Mouse (Mus musculus): ENCODE results near the gene Nenf. TPM values are rescaled to one million over a fixed set of nuclear protein-coding genes. Genes with fewer than 3 reads are reported as not detected.

Gene Nenf
- polyA plus RNA-seq, 1 experiment from 2014 or later, result 61.3 TPM

DNA sequence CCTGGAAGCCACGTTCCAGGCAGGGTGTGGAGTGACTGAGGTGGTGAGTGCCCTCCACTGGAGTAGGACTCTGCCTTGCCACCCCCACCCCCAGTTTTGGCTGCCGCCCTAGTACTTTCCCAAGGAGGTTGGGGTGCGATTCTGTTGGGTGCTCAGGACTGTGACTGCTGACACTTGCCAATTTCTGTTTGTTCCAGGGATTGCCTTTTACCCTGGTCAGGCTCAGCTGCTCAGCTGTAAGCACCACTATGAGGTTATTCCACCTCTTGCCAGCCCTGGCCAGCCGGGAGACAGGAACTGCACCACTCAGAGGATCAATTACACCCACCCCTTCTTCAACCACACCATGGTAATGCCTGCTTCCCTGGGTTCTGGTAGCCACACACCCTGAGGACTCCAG is 22.5 kb upstream of the Nenf start:
- 89% methylated on average over 4 of the region's 4 CpGs for WGBS
- peaks cover 3% of the 10 kb centered on the region; the same call in 1 of the 2 replicates for H3K9me3 ChIP-seq
- no peaks in the 10 kb centered on the region for H3K27me3 ChIP-seq
- H3K4me3 ChIP-seq (replicated peaks), result no peak overlapping the region
- ATAC-seq (ENCODE audit: low FRiP score), result no peak
- no peak overlapping the region for H3K27ac ChIP-seq
- H3K4me1 ChIP-seq, result no peaks in the 10 kb centered on the region
- H3K36me3 ChIP-seq (replicated peaks), result peaks cover 90% of the 10 kb centered on the region
- no peak overlapping the region for H3K9ac ChIP-seq
- H3K4me2 ChIP-seq, result no peak overlapping the region

- no peak overlapping the region for H3K9ac ChIP-seq
- WGBS, result 92% methylated on average over 2 of the region's 2 CpGs
- no peak overlapping the region for H3K4me3 ChIP-seq (replicated peaks)
- no peak overlapping the region for H3K27ac ChIP-seq
- peaks cover 3% of the 10 kb centered on the region; the same call in 1 of the 2 replicates for H3K9me3 ChIP-seq
- no peaks in the 10 kb centered on the region for H3K4me1 ChIP-seq
- H3K27me3 ChIP-seq, result no peaks in the 10 kb centered on the region
- no peak overlapping the region for H3K4me2 ChIP-seq
- ATAC-seq (ENCODE audit: low FRiP score), result no peak
- H3K36me3 ChIP-seq (replicated peaks), result peaks cover 84% of the 10 kb centered on the region
Measured at GRCm38 (mm10) chr1:191339876-191340275, 21.9 kb upstream of the Nenf start.

DNA sequence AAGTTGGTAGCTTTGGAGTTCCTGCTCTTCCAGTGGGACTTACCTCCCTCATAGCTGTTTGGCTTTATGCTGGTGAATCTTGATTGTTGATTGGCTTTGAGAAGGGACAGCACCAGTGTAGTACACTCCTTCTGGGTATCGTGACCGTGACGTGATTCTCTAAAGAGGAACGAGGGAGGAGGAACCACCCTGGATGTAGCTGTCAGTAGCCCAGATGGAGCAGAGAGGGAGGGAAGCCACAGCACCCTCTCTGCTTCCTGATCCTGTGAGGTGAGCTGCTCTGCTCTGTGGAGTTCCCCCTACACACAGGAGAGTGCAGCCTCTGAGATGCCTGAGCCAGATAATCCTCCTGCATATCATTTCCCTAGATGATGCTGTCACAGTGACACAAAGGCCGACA is 16.5 kb upstream of the Nenf start:
- H3K27me3 ChIP-seq, result no peaks in the 10 kb centered on the region
- no peaks in the 10 kb centered on the region for H3K4me1 ChIP-seq
- H3K4me3 ChIP-seq (replicated peaks), result no peak overlapping the region
- WGBS, result 84% methylated on average over 5 of the region's 5 CpGs
- H3K4me2 ChIP-seq, result no peak overlapping the region
- no peak overlapping the region for H3K9ac ChIP-seq
- ATAC-seq (ENCODE audit: low FRiP score), result no peak
- H3K27ac ChIP-seq, result no peak overlapping the region
- H3K9me3 ChIP-seq, result peaks cover 1% of the 10 kb centered on the region; the same call in 1 of the 2 replicates
- peaks cover 60% of the 10 kb centered on the region for H3K36me3 ChIP-seq (replicated peaks)

- peaks cover 27% of the 10 kb centered on the region for H3K4me1 ChIP-seq
- no peaks in the 10 kb centered on the region for H3K9me3 ChIP-seq
- no peak overlapping the region for H3K4me2 ChIP-seq
- no peaks in the 10 kb centered on the region for H3K27me3 ChIP-seq
- no peak for ATAC-seq (ENCODE audit: low FRiP score)
- WGBS, result 91% methylated on average over 4 of the region's 4 CpGs
- no peak overlapping the region for H3K27ac ChIP-seq
- no peak overlapping the region for H3K4me3 ChIP-seq (replicated peaks)
- H3K36me3 ChIP-seq (replicated peaks), result peaks cover 34% of the 10 kb centered on the region
- H3K9ac ChIP-seq, result no peak overlapping the region
Measured at GRCm38 (mm10) chr1:191330356-191330755, 12.4 kb upstream of the Nenf start.

GRCm38 (mm10) chr1:191328019-191328441 is 10.0 kb upstream of the Nenf start:
- no peak for ATAC-seq (ENCODE audit: low FRiP score)

GRCm38 (mm10) chr1:191327258-191327657 is 9.3 kb upstream of the Nenf start:
- Histone ChIP-seq H3K9me3 (no peaks in the 10 kb centered on the region), H3K4me2 (peak overlapping the region; percentile 91), H3K9ac (peak overlapping the region; percentile 82; the same call in 1 of the 2 replicates), H3K27me3 (no peaks in the 10 kb centered on the region), H3K27ac (no peak overlapping the region), H3K4me3 (replicated peaks) (peak overlapping the region; percentile 67; the same call in 1 of the 2 replicates), H3K36me3 (replicated peaks) (peaks cover 19% of the 10 kb centered on the region), H3K4me1 (peaks cover 29% of the 10 kb centered on the region)
- WGBS, result 85% methylated on average over 8 of the region's 8 CpGs
- no peak for ATAC-seq (ENCODE audit: low FRiP score)

More at GRCm38 (mm10) chr1:191328019-191328441, 10.0 kb upstream of the Nenf start:
- Histone ChIP-seq H3K9me3 (no peaks in the 10 kb centered on the region), H3K4me3 (replicated peaks) (no peak overlapping the region), H3K36me3 (replicated peaks) (peaks cover 20% of the 10 kb centered on the region), H3K9ac (no peak overlapping the region), H3K4me1 (peaks cover 29% of the 10 kb centered on the region), H3K27ac (no peak overlapping the region), H3K27me3 (no peaks in the 10 kb centered on the region), H3K4me2 (no peak overlapping the region)
- 84% methylated on average over 8 of the region's 8 CpGs for WGBS

DNA sequence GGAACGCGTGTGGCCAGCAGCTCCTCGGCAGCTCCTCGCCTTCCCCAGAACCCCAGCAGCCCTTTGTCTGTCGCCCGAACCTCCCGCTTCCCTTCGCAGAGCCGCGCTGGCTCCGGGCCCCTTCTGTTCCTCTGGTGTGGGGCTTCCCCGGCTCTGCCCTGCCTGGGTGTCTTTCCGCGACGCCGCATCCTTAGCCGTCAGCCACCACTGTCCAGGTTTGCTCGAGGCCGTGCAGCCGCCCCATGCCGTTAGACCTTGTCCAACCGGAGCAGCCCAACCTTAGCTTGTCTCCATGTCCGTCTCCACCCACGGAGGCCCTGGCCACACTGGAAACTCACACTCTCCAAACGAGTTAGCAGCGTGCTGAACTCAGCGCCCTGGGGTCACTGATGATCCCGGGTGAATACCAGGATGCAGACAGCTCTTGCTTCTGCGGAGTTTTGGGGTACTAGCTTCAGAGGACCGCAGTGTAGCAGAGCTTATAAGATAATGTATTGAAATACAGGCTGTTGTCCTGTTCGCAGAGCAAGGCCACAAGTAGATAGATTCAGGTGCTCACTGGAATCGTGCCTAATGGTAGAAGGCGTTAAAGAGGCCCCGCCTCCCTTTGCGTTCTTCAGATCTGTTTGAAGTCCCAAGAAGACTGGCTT is 8.4 kb upstream of the Nenf start:
- Histone ChIP-seq H3K36me3 (replicated peaks) (peaks cover 10% of the 10 kb centered on the region; the same call in 1 of the 2 replicates), H3K4me3 (replicated peaks) (peak overlapping the region; percentile 67), H3K4me1 (peaks cover 29% of the 10 kb centered on the region), H3K4me2 (peak overlapping the region; percentile 91), H3K27me3 (no peaks in the 10 kb centered on the region), H3K9ac (peak overlapping the region; percentile 82), H3K9me3 (no peaks in the 10 kb centered on the region), H3K27ac (peak overlapping the region; percentile 73)
- WGBS, result 2% methylated on average over 31 of the region's 35 CpGs
- ATAC-seq (ENCODE audit: low FRiP score), result peak; percentile 76

GRCm38 (mm10) chr1:191325726-191326232 is 7.8 kb upstream of the Nenf start, which contains the start of gene Tmem206:
Gene Tmem206, plus strand, starts transcription at chr1:191325912.
- H3K4me1 ChIP-seq, result peaks cover 29% of the 10 kb centered on the region
- peaks cover 6% of the 10 kb centered on the region; the same call in 1 of the 2 replicates for H3K36me3 ChIP-seq (replicated peaks)
- H3K4me2 ChIP-seq, result peak within 1 kb of the TSS; percentile 91
- WGBS, result 0% methylated on average over 31 of the region's 42 CpGs
- ATAC-seq (ENCODE audit: low FRiP score), result peak; percentile 96
- H3K9me3 ChIP-seq, result no peaks in the 10 kb centered on the region
- peak within 1 kb of the TSS; percentile 82 for H3K9ac ChIP-seq
- peak within 1 kb of the TSS; percentile 67 for H3K4me3 ChIP-seq (replicated peaks)
- H3K27ac ChIP-seq, result peak within 1 kb of the TSS; percentile 73
- H3K27me3 ChIP-seq, result no peaks in the 10 kb centered on the region

DNA sequence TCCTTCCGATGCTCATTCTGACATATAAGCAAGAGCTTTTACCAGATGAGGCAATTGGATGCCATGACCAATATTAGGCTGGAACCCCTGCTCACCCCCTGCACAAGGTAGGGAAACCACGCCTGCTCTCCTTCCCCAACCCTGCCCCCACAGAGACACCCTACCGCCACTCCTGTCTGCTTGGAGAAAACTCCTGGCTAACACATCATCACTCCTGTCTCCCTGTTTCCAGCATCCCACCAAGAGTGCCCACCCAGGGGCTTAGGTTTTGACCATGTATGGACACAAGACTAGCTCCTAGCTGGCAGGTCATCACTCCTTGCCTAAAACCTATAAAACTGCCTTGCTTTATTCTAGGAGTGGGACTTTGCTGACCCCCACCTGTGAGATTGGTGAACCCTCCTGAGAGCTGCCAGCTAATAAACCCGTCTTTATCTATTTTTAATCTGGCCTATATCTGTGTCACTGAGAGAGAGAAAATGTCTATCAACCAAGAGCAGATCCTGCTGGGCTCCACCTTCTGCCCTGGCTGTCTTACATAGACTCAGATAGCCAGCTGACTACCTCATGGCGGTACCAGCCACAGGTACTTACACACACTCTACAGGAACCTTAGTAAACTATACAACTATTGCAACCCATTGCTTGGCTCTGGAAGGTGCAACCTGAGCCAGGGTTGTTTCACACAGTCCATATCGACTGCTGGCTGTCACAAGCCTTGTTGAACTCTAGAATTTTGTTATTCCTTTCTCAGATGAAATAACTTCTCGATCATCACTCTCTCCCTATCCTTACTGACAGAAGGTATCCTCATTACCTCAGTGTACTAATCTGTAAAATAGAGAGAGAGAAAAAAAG is 7.0 kb upstream of the Nenf start:
- Histone ChIP-seq H3K4me3 (replicated peaks) (no peak overlapping the region), H3K4me1 (peaks cover 29% of the 10 kb centered on the region), H3K9ac (peak overlapping the region; percentile 33; the same call in 1 of the 2 replicates), H3K27me3 (no peaks in the 10 kb centered on the region), H3K9me3 (no peaks in the 10 kb centered on the region), H3K27ac (peak overlapping the region; percentile 67; the same call in 1 of the 2 replicates), H3K4me2 (peak overlapping the region; percentile 91), H3K36me3 (replicated peaks) (0 out of 2 replicates have a peak, but pooled peaks cover 6% of the 10 kb centered on the region)
- 86% methylated on average over 7 of the region's 7 CpGs for WGBS
- peak; percentile 8; the same call in 1 of the 2 replicates for ATAC-seq (ENCODE audit: low FRiP score)

GRCm38 (mm10) chr1:191323381-191323780 is 5.4 kb upstream of the Nenf start:
- WGBS, result 89% methylated on average over 3 of the region's 3 CpGs
- no peak for ATAC-seq (ENCODE audit: low FRiP score)
- peaks cover 5% of the 10 kb centered on the region; the same call in 1 of the 2 replicates for H3K27me3 ChIP-seq
- H3K9ac ChIP-seq, result no peak overlapping the region
- no peak overlapping the region for H3K4me3 ChIP-seq (replicated peaks)
- no peak overlapping the region for H3K27ac ChIP-seq
- H3K36me3 ChIP-seq (replicated peaks), result no peaks in the 10 kb centered on the region
- no peak overlapping the region for H3K4me2 ChIP-seq
- no peaks in the 10 kb centered on the region for H3K9me3 ChIP-seq
- peaks cover 23% of the 10 kb centered on the region for H3K4me1 ChIP-seq

- ATAC-seq (ENCODE audit: low FRiP score), result no peak
- no peak overlapping the region for H3K27ac ChIP-seq
- peaks cover 9% of the 10 kb centered on the region for H3K4me1 ChIP-seq
- no peak overlapping the region for H3K4me2 ChIP-seq
- no peak overlapping the region for H3K4me3 ChIP-seq (replicated peaks)
- H3K9me3 ChIP-seq, result no peaks in the 10 kb centered on the region
- H3K9ac ChIP-seq, result no peak overlapping the region
- H3K27me3 ChIP-seq, result peaks cover 5% of the 10 kb centered on the region; the same call in 1 of the 2 replicates
- no peaks in the 10 kb centered on the region for H3K36me3 ChIP-seq (replicated peaks)
- 86% methylated on average over 5 of the region's 5 CpGs for WGBS
Measured at GRCm38 (mm10) chr1:191318686-191319085, 692 bp upstream of the Nenf start.

- ATAC-seq (ENCODE audit: low FRiP score), result no peak
- peak overlapping the region; percentile 84 for H3K4me2 ChIP-seq
- no peak overlapping the region for H3K27ac ChIP-seq
- peaks cover 12% of the 10 kb centered on the region for H3K4me1 ChIP-seq
- H3K9me3 ChIP-seq, result no peaks in the 10 kb centered on the region
- H3K36me3 ChIP-seq (replicated peaks), result no peaks in the 10 kb centered on the region
- peak overlapping the region; percentile 73; the same call in 1 of the 2 replicates for H3K4me3 ChIP-seq (replicated peaks)
- peaks cover 5% of the 10 kb centered on the region; the same call in 1 of the 2 replicates for H3K27me3 ChIP-seq
- WGBS, result 87% methylated on average over 8 of the region's 8 CpGs
- no peak overlapping the region; the same call in 1 of the 2 replicates for H3K9ac ChIP-seq
Measured at GRCm38 (mm10) chr1:191316818-191317217, 1.2 kb downstream of the Nenf start.
